Mouse (Mus musculus) thymus, adult 18-20 months (tissue): ENCODE measurements around the gene Ccdc84.
A peak's percentile ranks its signal among the peaks of the same experiment; 100 is the strongest.
"Not testable (repeated sequence)": the region's sequence is repeated elsewhere in the genome, so short reads cannot be mapped to it uniquely, and the experiment has no call there.

ENCODE experiments used
- DNase-seq, 2 experiments: peaks; one replicate each; pipeline ENCODE4 v3.0.0; 2022; ENCODE audit warnings: mixed read lengths in 2 of 2

Ccdc84 gene

GRCm38 (mm10) chr9:44407752-44408097 is 10.6 kb downstream of the Ccdc84 start:
- DNase-seq, result no peak

- DNase-seq, result peak; percentile 79 to 86
Measured at GRCm38 (mm10) chr9:44406906-44407751, 11.2 kb downstream of the Ccdc84 start, which contains the start of the genes Rps25 and Trappc4. Rps25 (plus strand) TSS chr9:44407139. Trappc4 (minus strand) TSS chr9:44407600.

DNA sequence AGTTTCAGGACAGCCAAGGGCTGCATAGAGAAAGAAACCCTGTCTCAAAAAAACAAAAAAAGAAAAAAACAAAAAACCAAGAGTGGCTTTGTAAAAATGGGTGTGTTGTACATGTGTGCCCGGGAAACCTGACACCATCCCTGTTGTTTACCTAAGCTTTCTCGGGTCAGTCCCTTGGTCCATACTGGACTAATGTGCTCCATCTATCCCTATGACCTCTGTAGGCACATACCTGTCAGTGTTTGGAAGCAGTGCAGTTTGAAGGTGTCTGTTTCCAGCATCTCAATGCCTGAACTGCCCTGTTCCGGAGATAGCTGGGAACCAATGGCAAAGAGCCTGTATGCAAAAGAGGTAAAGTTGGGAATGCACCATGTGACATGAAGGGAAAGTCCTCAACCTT is 13.4 kb downstream of the Ccdc84 start:
- no peak for DNase-seq

GRCm38 (mm10) chr9:44401081-44401480 is 17.3 kb downstream of the Ccdc84 start:
- no peak for DNase-seq

DNA sequence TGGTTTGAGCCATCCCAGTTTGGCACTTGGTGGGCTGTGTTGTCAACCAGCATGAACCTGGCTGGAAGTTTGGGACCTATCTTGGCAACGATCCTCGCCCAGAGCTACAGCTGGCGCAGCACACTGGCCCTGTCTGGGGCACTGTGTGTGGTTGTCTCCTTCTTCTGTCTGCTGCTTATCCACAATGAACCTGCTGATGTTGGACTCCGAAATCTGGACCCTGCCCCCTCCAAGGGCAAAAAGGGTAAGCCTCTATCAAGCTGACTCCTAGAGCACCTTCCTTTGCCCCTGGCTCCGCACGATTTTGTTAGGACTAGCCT is 18.6 kb downstream of the Ccdc84 start:
- DNase-seq, result no peak

GRCm38 (mm10) chr9:44399114-44399794 is 19.1 kb downstream of the Ccdc84 start:
- DNase-seq, result no peak

DNA sequence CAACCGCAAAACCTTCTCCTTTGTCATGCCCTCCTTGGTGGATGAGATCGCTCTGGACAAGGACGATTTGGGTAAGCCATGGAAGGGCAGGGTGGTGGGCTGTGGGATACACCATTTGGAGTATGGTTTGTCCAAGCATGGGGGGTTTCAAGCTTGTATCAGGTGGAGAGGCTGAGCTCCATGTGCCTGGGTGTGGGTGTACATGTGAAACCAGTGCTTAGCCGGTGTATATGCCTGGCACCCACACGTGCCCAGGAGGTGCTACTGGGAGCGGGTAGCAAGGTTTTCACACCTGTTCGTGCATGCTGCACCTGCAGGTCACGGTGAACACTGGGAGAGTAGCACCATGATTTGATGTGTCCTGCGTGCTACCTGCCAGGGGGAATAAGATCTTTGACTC is 19.8 kb downstream of the Ccdc84 start:
- no peak for DNase-seq

GRCm38 (mm10) chr9:44398087-44398486 is 20.3 kb downstream of the Ccdc84 start:
- no peak for DNase-seq

DNA sequence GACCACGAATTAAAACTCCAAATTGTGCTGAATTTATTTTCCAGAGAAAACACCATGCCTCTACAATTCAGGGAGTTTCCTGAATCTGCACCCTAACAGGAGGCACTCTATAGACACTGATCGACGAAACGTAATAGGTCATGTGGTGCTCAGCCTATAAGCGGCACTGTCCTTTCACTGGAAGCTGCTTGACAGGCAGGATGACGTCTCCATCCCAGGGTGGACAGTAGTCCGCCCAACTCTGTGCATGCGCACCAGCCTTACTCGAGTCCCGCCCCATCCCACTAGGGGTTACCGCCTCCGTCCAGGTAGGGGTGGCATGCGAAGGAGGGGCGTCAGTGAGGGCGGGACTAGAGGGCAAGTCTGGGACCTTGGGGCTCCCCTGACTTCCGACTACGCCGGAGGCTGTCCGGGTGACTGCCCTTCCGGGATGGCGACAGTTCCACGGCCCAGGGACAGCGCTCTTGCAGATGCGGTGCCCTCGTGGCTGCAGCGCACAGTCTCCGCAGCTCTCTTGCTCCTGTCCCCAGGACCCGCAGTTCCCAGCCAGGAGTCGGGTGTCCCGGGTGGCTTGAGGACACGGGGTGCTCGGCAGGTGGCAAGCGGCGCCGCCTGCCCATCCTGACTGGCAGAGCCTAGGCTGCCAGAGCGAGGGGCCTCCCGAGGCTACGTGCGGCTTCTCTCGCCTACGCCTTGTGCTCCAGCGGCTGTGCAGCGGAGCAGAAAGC is 21.5 kb downstream of the Ccdc84 start, which contains the start of gene Slc37a4:
Gene Slc37a4 (plus strand): TSS at position 169 of the 728 bp plus-strand sequence.
- peak; percentile 86 to 90 for DNase-seq

DNA sequence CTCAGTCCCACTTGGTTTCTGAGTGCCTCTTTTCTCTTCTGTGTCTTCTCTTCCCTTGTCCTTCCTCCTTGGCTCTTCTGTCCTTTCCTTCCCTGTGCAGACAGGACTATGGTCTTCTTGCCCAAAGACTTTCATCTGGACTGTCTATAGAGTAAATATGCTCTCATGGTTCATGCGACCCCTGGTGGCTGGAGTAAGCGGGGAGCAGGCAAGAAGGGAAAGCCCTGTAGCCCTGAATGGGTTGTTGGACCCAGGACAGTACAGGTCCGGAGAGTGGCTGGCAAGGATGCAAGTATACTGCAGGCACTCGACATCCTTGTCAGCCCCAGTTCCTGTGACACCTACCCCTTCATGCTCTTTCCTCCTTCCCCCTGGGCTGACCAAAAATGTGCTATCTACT is 26.9 kb downstream of the Ccdc84 start:
- no peak for DNase-seq

- peak in 1 of 2 experiments; percentile 15 for DNase-seq
Measured at GRCm38 (mm10) chr9:44389273-44389672, 29.1 kb downstream of the Ccdc84 start.

DNA sequence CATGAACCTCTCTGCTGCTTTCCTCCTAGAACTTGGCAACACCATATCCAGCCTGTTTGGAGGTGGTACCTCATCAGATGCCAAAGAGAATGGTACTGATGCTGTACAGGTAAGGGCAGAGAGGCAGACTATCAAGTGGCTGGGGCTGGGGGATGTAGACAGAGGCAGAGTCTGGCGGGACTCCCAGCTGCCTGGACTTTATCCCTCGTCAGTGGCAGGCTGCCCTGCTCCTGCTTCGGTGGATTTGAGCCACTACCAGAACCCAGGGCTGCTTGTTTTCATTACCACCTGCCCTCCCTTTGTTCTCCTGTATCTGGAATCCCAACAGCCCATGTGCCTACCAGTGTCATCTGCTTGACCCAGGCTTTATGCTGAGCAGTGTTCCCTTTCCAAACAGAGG is 31.1 kb downstream of the Ccdc84 start:
- DNase-seq, result no peak

- DNase-seq, result no peak
Measured at GRCm38 (mm10) chr9:44384596-44384995, 33.8 kb downstream of the Ccdc84 start.

DNA sequence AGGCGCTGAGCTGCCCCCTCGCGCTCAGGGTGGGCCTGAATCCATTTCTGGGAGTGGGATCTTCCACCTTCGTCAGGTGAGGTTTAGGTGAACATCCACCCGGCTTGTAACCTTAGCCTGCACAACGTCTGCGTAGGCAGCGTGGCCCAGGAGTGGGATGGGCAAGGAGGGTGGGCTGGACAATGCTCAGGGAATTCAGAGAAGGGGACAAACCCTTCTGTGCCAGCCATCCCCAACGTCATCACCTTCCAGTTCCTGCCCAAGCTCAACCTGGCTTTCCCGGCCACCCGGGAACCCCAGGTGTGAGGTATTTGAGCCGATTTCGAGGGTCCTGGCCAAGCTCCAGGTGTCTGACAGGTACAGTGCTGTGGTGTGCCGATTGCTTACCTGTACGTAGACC is 38.5 kb downstream of the Ccdc84 start:
- DNase-seq, result no peak

- peak; percentile 98 to 99 for DNase-seq
Measured at GRCm38 (mm10) chr9:44379054-44379834, 39.1 kb downstream of the Ccdc84 start, which contains the start of gene Hyou1. Hyou1 (plus strand) TSS chr9:44379490.

DNA sequence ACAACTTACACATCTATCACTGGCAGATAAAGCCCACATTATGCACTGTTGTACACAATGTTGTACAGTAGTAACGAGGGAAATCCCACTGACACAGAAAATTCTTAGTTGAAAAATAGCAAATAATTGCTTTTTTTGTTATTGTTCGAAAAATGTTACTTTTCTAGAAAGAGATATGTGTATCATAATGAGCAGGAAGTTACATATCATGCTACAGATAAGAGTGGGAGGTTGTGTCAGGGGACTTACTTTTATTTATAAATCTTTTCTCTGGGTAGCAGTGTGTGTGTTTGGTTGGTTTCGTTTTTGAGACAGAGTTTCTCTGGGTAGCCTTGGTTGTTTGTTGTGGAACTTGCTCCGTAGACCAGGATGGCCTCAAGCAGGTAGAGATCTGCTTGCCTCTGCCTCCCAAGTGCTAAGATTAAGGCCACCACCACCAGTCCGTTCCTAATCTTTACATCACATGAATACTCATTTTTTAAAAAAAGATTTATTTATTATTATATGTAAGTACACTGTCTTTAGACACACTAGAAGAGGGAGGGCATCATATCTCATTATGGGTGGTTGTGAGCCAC is 40.1 kb downstream of the Ccdc84 start:
- DNase-seq, result no peak

- not testable (repeated sequence) for DNase-seq
Measured at GRCm38 (mm10) chr9:44377335-44377734, 41.0 kb downstream of the Ccdc84 start.

DNA sequence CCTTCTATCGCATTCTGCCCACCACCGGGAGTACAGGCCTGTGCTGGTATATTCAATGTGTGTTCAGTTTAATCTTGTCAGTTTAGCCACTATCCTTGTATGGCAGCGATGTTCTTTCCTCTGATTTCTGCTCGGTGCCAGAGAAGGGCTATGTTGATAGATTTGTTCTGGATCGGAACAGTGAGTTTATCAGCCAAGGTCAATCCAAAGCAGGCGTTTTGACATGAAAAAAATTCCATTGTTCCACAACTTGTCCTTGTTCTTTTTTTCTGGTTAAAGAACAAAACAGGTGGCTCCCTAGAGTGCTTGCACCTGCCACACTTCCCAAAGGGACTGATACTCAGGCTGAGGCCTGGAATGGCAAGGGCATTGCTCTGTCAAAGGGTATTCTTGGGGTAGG is 42.2 kb downstream of the Ccdc84 start:
- no peak for DNase-seq

DNA sequence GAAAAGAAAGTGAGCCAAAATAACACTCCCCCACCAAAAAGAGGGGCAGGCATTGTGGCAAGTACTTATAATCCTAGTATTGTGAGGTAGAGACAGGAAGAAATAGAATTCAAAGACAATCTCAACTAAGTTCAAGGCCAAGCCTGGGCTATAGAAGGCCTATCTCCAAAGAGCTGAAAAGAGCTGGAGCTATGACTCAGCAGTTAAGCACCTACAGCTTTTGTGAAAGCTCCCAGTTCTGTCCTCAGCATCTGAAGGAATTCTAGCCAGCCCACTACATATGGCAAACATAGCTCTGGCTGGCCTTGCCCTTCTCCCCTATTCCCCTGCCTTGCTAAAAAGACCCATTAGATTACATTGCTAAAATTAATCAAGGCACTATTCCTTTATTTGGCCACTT is 45.0 kb downstream of the Ccdc84 start:
- DNase-seq, result no peak

DNA sequence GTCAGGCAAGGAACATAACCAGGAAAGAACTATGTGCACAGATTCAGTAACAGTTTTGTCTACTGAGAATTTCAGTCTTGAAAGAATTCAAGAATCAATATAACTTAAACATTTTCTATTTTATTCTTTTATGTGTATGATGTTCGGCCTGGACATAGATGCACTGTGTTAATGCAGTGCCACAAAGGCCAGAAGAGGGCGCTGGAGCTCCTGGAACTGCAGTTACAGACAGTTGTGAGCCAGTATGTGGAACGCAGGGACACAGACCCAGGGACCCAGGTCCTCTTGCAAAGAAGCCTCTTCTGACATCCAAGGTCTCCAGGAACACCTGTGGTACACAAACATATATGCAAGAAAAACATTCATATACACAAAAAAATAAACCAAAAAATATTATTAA is 53.9 kb downstream of the Ccdc84 start:
- no peak for DNase-seq

DNA sequence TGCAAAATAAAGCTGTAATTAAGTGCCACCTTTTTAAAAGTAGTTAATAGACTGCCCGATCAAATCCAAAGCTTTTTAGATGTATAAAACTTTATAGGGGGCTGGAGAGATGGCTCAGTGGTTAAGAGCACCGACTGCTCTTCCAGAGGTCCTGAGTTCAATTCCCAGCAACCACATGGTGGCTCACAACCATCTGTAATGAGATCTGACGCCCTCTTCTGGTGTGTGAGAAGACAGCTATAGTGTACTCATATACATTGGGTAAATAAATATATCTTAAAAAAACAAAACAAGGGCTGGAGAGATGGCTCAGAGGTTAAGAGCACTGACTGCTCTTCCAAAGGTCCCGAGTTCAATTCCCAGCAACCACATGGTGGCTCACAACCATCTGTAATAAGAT is 56.4 kb downstream of the Ccdc84 start:
- not testable (repeated sequence) for DNase-seq

GRCm38 (mm10) chr9:44361190-44361917 is 57.0 kb downstream of the Ccdc84 start, which contains the start of gene Vps11:
Vps11 (minus strand) TSS chr9:44361670.
- peak; percentile 89 to 93 for DNase-seq
